Mouse (Mus musculus): ENCODE measurements around the gene Begain. TPM values are rescaled to one million over a fixed set of nuclear protein-coding genes. Genes with fewer than 3 reads are reported as not detected.

Gene Begain
- polyA plus RNA-seq, 1 experiment from 2014 or later, result 2.0 TPM

DNA sequence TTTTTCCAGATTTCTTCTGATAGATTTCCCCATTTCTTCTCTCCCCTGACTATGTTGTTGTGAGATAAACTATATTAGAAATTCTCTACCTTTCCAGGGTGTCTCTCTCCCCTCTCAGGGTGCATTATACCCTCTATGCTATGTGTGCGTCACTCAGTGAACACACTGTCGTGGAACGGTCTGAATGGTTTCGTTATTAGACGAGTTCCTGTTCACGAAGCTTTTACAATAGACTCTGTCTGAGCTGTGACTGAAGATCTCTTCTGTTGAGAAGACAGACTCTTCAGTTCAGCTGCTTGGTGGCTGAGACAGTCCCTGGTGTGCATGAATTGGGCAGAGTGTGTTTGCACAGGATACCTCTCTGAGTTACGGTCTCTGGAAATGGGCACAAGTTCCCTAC lies 32.4 kb upstream of the Begain start:
- no peaks in the 10 kb centered on the region for H3K27me3 ChIP-seq (replicated peaks; ENCODE audit: insufficient read depth, low read length)
- no peak overlapping the region for H3K4me3 ChIP-seq (ENCODE audit: low read depth, low read length)
- H3K4me2 ChIP-seq (replicated peaks; ENCODE audit: low read depth, low read length), result no peak overlapping the region
- DNase-seq (ENCODE audit: low spot score) (no peak), ATAC-seq (no peak)
- H3K27ac ChIP-seq (ENCODE audit: low read length), result no peak overlapping the region
- TF ChIP-seq EP300 (IDR thresholded peaks at IDR 0.05), result no peak
- no peak for TF ChIP-seq CTCF (IDR thresholded peaks at IDR 0.05)
- H3K9me3 ChIP-seq (ENCODE audit: low read length), result no peaks in the 10 kb centered on the region
- no peaks in the 10 kb centered on the region for H3K4me1 ChIP-seq (ENCODE audit: insufficient read depth, low read depth, low read length)
- no peaks in the 10 kb centered on the region for H3K36me3 ChIP-seq (ENCODE audit: insufficient read depth, low read length)
- 85% methylated on average over 7 of the region's 7 CpGs for WGBS
- no peak overlapping the region for H3K9ac ChIP-seq (replicated peaks; ENCODE audit: low read depth)

DNA sequence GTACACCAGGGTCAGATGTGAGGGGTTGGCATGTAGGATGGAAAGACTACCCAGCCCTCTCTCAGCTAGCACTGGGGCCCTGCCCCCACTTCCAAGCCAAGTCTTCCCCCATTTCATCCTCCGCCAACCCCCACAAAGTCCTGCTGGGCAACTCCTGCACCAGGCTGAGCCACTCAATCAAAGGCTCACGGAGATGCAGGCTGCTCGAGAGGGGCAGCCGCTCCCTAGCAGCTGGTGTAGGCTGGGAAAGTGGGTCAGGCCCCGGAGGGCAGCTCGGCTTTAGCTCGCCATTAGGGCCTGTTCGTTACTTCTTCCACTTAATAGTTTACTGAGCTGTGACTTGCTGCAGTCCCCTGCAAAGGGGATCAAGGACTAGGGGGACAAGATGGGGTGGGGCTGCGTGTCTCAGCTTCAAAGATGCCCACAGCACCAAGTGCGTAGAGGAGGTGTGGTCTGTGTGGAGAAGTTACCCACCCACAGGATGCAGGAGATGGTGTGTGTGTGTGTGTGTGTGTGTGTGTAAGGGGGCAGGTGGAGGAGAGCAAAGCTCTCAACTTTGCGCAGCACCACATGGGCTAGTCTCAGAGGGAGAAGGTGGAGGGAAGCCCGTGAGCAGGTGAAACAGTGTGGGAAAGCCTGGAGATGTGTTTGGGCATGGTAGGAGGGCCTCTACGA lies 22.6 kb upstream of the Begain start:
- Histone ChIP-seq H3K27ac (ENCODE audit: low read length) (no peak overlapping the region), H3K27me3 (replicated peaks; ENCODE audit: insufficient read depth, low read length) (no peaks in the 10 kb centered on the region), H3K36me3 (ENCODE audit: insufficient read depth, low read length) (no peaks in the 10 kb centered on the region), H3K4me2 (replicated peaks; ENCODE audit: low read depth, low read length) (no peak overlapping the region), H3K9me3 (ENCODE audit: low read length) (no peaks in the 10 kb centered on the region), H3K9ac (replicated peaks; ENCODE audit: low read depth) (no peak overlapping the region), H3K4me3 (ENCODE audit: low read depth, low read length) (no peak overlapping the region), H3K4me1 (ENCODE audit: insufficient read depth, low read depth, low read length) (no peaks in the 10 kb centered on the region)
- ATAC-seq (no peak), DNase-seq (ENCODE audit: low spot score) (no peak)
- no peak for TF ChIP-seq CTCF (IDR thresholded peaks at IDR 0.05)
- TF ChIP-seq EP300 (IDR thresholded peaks at IDR 0.05), result no peak
- 68% methylated on average over 13 of the region's 13 CpGs for WGBS

DNA sequence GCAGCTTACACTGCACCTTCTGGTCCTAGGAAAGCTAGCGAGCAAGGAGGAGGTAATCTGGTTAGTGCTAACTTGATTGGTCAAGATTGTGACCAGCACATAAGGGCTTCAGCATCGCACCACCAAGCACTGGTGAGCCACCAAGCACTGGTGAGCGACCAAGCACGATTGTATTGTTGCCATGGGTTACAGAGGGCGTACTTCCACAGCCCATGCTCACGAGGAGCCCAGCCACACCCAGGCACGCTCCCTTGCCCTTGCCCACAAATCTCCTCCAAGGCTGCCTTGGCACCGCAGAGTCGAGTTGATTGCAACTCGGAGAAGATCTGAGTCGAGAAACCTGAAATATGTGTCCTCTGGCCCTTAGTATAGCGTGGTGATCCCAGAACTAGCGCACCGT lies 22.0 kb upstream of the Begain start:
- Histone ChIP-seq H3K4me2 (replicated peaks; ENCODE audit: low read depth, low read length) (no peak overlapping the region), H3K9ac (replicated peaks; ENCODE audit: low read depth) (no peak overlapping the region), H3K27me3 (replicated peaks; ENCODE audit: insufficient read depth, low read length) (no peaks in the 10 kb centered on the region), H3K4me1 (ENCODE audit: insufficient read depth, low read depth, low read length) (no peaks in the 10 kb centered on the region), H3K4me3 (ENCODE audit: low read depth, low read length) (no peak overlapping the region), H3K36me3 (ENCODE audit: insufficient read depth, low read length) (no peaks in the 10 kb centered on the region), H3K27ac (ENCODE audit: low read length) (no peak overlapping the region), H3K9me3 (ENCODE audit: low read length) (no peaks in the 10 kb centered on the region)
- ATAC-seq (no peak), DNase-seq (ENCODE audit: low spot score) (no peak)
- WGBS, result 88% methylated on average over 14 of the region's 14 CpGs
- no peak for TF ChIP-seq EP300 (IDR thresholded peaks at IDR 0.05)
- no peak for TF ChIP-seq CTCF (IDR thresholded peaks at IDR 0.05)

DNA sequence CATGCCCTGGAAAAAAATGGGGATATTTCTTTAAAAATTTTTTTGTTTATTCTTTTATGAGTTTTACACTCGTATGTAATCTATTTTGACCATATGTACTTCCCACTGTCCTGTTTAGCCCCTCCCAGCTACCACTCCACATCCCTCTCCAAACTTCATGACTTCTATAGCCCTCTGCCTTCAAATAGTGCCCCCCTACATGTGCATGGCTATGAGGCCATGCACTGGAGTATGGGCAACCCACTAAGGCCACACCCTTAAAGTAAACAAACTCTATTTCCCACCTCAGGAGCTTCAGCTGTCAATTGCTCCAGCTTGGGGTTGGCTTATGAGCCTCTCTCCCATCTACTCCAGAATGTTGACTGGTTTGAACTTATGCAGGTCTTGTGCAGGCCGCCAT lies 18.1 kb upstream of the Begain start:
- no peaks in the 10 kb centered on the region for H3K9me3 ChIP-seq (ENCODE audit: low read length)
- 67% methylated on average over 2 of the region's 2 CpGs for WGBS
- no peaks in the 10 kb centered on the region for H3K27me3 ChIP-seq (replicated peaks; ENCODE audit: insufficient read depth, low read length)
- no peaks in the 10 kb centered on the region for H3K4me1 ChIP-seq (ENCODE audit: insufficient read depth, low read depth, low read length)
- TF ChIP-seq CTCF (IDR thresholded peaks at IDR 0.05) (no peak), EP300 (IDR thresholded peaks at IDR 0.05) (no peak)
- ATAC-seq (no peak), DNase-seq (ENCODE audit: low spot score) (no peak)
- no peak overlapping the region for H3K27ac ChIP-seq (ENCODE audit: low read length)
- H3K4me3 ChIP-seq (ENCODE audit: low read depth, low read length), result no peak overlapping the region
- H3K36me3 ChIP-seq (ENCODE audit: insufficient read depth, low read length), result no peaks in the 10 kb centered on the region
- no peak overlapping the region for H3K4me2 ChIP-seq (replicated peaks; ENCODE audit: low read depth, low read length)
- no peak overlapping the region for H3K9ac ChIP-seq (replicated peaks; ENCODE audit: low read depth)

DNA sequence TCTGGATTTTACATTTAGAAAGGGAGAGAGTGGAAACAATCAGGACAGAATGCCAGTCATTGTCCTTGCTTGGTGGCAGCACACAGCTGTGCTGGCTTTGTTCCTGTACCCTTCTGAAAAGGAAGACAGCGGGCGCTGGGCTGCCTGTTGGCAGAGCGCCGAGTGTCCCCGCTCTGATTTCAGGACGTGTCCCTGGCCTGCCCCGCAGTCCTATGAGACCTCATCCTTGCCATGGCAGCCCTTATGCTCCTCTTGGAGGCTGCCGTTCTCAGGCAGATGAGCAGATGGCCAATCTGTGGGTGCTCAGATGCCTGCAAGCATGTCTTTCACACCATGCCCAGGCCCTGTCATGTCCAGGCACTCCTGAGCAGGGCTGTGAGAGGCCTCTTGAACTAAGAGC lies 17.7 kb upstream of the Begain start:
- ATAC-seq (no peak), DNase-seq (ENCODE audit: low spot score) (no peak)
- 70% methylated on average over 8 of the region's 8 CpGs for WGBS

DNA sequence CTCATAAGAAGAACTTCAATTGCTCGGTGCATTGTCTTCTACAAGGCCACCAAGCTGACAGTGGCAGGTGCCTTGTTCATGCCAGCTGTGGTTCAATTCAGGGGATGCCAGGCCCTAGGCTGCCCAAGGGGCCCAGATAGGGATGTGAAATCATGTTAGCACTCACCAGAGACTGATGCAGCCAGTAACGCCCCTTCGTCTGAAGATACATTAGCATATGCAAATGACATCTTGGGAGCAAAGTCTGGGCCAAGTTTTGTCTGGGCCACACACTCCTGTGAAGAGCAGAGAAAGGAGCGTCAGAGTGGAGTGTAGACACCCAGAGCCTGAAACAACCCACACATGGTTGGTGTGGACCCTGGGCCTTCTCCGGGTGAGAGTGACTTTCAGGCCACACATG lies 17.0 kb upstream of the Begain start:
- Histone ChIP-seq H3K36me3 (ENCODE audit: insufficient read depth, low read length) (no peaks in the 10 kb centered on the region), H3K4me2 (replicated peaks; ENCODE audit: low read depth, low read length) (no peak overlapping the region), H3K9ac (replicated peaks; ENCODE audit: low read depth) (no peak overlapping the region), H3K9me3 (ENCODE audit: low read length) (no peaks in the 10 kb centered on the region), H3K4me1 (ENCODE audit: insufficient read depth, low read depth, low read length) (no peaks in the 10 kb centered on the region), H3K27ac (ENCODE audit: low read length) (no peak overlapping the region), H3K4me3 (ENCODE audit: low read depth, low read length) (no peak overlapping the region), H3K27me3 (replicated peaks; ENCODE audit: insufficient read depth, low read length) (no peaks in the 10 kb centered on the region)
- 72% methylated on average over 5 of the region's 5 CpGs for WGBS
- ATAC-seq, result no peak
- no peak for DNase-seq (ENCODE audit: low spot score)
- TF ChIP-seq CTCF (IDR thresholded peaks at IDR 0.05), result no peak
- no peak for TF ChIP-seq EP300 (IDR thresholded peaks at IDR 0.05)

More for the DNA sequence above, 17.7 kb upstream of the Begain start:
- Histone ChIP-seq H3K36me3 (ENCODE audit: insufficient read depth, low read length) (no peaks in the 10 kb centered on the region), H3K9ac (replicated peaks; ENCODE audit: low read depth) (no peak overlapping the region), H3K4me3 (ENCODE audit: low read depth, low read length) (no peak overlapping the region), H3K27ac (ENCODE audit: low read length) (no peak overlapping the region), H3K27me3 (replicated peaks; ENCODE audit: insufficient read depth, low read length) (no peaks in the 10 kb centered on the region), H3K4me1 (ENCODE audit: insufficient read depth, low read depth, low read length) (no peaks in the 10 kb centered on the region), H3K4me2 (replicated peaks; ENCODE audit: low read depth, low read length) (no peak overlapping the region), H3K9me3 (ENCODE audit: low read length) (no peaks in the 10 kb centered on the region)
- TF ChIP-seq CTCF (IDR thresholded peaks at IDR 0.05), result no peak
- no peak for TF ChIP-seq EP300 (IDR thresholded peaks at IDR 0.05)

DNA sequence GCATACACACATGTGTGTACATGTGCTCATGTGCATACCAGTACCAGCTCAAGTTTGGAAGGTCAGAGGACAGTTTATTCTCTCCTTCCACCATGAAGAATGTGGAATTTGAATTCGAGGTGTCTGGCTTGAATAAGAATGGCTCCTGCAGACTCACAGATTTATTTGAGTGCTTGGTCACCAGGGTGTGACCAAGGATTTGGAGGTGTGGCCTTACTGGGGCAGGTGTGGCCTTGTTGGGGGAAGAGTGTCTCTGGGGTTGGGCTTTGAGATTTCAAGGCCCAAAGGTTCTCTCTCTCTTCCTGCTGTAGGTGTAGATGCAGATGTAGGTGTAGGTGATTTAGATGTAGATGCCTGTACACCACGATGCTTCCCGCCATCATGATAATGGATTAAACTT lies 15.5 kb upstream of the Begain start:
- no peak overlapping the region for H3K27ac ChIP-seq (ENCODE audit: low read length)
- 81% methylated on average over 3 of the region's 3 CpGs for WGBS
- DNase-seq (ENCODE audit: low spot score) (no peak), ATAC-seq (no peak)
- no peaks in the 10 kb centered on the region for H3K36me3 ChIP-seq (ENCODE audit: insufficient read depth, low read length)
- no peak overlapping the region for H3K4me2 ChIP-seq (replicated peaks; ENCODE audit: low read depth, low read length)
- no peaks in the 10 kb centered on the region for H3K4me1 ChIP-seq (ENCODE audit: insufficient read depth, low read depth, low read length)
- TF ChIP-seq EP300 (IDR thresholded peaks at IDR 0.05) (no peak), CTCF (IDR thresholded peaks at IDR 0.05) (no peak)
- H3K27me3 ChIP-seq (replicated peaks; ENCODE audit: insufficient read depth, low read length), result no peaks in the 10 kb centered on the region
- H3K9me3 ChIP-seq (ENCODE audit: low read length), result no peaks in the 10 kb centered on the region
- no peak overlapping the region for H3K9ac ChIP-seq (replicated peaks; ENCODE audit: low read depth)
- no peak overlapping the region for H3K4me3 ChIP-seq (ENCODE audit: low read depth, low read length)
